Mouse (Mus musculus) olfactory bulb, adult 2 months (tissue): ENCODE data around the gene Irs1.

ENCODE experiments used
- CTCF ChIP-seq: fragments of 200-500 bp; IDR thresholded peaks from 2 replicates; pipeline ENCODE4 v1.5.1; 2012; ENCODE audit warnings: low read depth, mild to moderate bottlenecking, low read length, moderate library complexity; ENCODE audit not compliant: insufficient read depth
- POLR2A ChIP-seq: fragments of 200-500 bp; IDR thresholded peaks from 2 replicates; pipeline ENCODE4 v1.6.1; 2012; ENCODE audit warnings: mild to moderate bottlenecking, low read depth, low read length, moderate library complexity; ENCODE audit not compliant: insufficient read depth

DNA sequence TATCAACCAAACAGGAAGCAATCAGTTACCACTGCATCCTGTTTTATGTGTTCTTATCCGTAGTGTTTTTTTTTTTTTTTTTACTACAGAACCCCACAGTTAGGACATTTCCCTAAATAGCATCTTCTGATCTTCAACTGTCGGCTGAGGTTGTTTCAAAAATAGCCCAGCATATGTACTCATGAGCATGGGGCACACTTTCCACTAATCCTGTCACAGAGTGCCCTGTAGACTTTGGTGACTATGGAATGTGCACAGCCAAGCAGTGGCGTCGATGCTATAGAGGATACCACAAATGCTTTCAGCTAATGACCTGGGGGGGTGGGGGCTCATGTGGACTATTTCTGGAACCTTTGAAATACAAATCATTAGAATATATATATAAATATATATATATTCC is 23.7 kb downstream of the Irs1 start:
- TF ChIP-seq CTCF (no peak), POLR2A (no peak)
